Mouse (Mus musculus): Measurements from ENCODE around the gene Lalba.
"Not testable (repeated sequence)": the region's sequence is repeated elsewhere in the genome, so short reads cannot be mapped to it uniquely, and the experiment has no call there.

The Lalba gene

GRCm38 (mm10) chr15:98482701-98483100 lies at the start of gene Lalba:
Lalba (minus strand) TSS chr15:98482721.
- DNase-seq (ENCODE audit: extremely low read depth, insufficient read length, low spot score): no peak

GRCm38 (mm10) chr15:98532281-98532680 lies 49.8 kb upstream of the Lalba start:
- peak; percentile 73 for DNase-seq (ENCODE audit: extremely low read depth, insufficient read length, low spot score)

- DNase-seq (ENCODE audit: extremely low read depth, insufficient read length, low spot score): peak; percentile 60
These were observed 45.6 kb upstream of the Lalba start for GRCm38 (mm10) chr15:98528066-98528563.

DNA sequence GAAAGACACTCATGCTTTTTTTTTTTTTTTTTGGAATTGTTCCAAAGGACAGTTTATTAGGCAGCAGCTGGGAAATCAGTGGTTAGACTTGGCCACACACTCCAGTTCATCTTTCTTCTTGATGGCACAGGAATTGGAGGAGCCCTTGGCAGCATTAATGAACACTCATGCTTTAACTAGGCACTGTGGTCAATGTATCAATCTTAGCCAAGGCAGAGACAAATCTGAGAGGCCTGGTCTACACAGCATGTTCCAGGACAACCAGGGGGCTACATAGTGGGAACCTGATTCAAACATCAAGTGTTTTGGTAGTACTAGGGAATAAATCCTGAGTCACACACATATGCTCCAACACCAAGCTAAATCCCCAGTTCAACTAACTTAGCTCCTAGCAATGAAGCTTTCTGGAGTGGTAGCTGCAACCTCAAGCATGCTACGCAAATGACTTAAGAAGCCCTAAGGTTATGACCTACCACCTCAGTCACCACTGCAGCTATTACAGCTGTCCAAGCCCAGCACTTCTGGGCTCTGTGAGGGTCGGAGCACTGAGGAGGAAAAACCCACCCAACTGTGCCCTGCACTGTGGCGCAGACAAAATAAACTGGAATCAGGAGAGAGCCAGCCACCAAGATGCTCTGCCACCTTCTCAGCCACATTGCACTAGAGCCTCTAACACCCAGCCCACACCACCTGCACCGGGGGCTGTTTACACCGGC lies 44.7 kb upstream of the Lalba start:
- DNase-seq (ENCODE audit: extremely low read depth, insufficient read length, low spot score): peak; percentile 71

- DNase-seq (ENCODE audit: extremely low read depth, insufficient read length, low spot score): no peak
These were observed 43.5 kb upstream of the Lalba start for GRCm38 (mm10) chr15:98526057-98526456.

- DNase-seq (ENCODE audit: extremely low read depth, insufficient read length, low spot score): peak; percentile 54
These were observed 38.7 kb upstream of the Lalba start for GRCm38 (mm10) chr15:98521245-98521644.

DNA sequence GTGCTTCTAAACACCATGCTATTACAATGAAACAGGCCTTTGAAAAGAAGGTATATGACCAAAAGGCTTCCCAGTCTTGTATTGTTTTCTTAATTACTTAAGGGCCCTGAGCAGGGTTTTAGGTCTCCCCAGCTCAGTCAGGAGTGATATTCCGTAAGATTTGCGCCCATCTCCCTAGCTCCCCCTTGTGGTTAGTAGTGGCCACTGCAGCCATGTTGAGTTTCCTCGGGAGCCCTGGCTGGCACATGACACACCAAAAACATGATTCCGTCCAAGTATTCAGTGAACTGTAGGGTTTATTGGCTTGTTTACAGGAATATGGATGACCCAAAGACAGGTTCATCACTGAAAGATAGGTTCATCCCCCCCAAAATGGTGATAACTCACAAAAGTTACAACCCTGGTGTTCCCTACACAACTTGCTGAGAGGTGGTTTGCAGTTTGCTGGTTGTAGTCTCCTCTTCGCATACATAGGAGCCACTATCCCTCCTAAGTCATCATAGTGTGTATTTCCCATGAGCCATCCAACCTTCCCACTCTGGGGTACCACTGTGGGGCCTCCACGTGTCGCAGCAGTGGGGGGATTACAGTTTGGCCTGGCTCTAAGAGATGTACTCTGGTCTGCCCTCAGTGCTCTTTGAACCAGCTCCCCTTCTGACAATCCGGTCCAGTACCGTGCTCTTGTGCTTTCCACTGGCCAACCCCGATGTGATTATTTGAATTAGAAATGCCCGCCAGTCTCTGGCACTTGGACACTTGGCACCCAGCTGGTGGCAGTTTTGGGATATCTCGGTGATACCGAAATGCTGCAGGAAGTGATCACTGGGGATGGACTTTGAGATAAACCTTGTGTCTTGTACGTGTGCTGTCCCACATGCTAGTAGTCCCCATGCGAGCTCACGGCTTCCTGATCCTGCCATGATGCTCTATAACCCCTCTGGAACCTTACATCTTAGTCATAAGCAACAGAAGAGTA lies 35.1 kb upstream of the Lalba start:
- no peak for DNase-seq (ENCODE audit: extremely low read depth, insufficient read length, low spot score)

DNA sequence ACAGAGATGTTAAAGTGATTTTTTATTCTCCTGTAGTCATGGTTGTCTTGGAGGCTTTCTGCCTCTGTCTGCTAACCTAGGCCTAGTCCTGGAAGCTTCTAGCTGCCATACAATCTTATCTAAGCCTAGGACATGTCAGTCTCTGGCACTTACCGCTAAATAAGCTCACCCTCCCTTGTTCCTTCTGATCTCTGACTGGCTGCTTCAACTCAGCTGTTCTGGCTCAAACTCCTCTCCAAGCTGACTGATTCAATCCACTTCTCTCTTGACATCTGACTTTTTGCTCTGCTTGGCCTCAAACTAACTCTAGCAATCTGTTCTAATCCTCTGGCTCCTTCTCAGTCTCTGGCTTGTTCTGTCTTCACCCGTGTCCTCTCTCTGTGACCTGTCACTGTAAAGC lies 32.3 kb upstream of the Lalba start:
- DNase-seq (ENCODE audit: extremely low read depth, insufficient read length, low spot score): not testable (repeated sequence)

DNA sequence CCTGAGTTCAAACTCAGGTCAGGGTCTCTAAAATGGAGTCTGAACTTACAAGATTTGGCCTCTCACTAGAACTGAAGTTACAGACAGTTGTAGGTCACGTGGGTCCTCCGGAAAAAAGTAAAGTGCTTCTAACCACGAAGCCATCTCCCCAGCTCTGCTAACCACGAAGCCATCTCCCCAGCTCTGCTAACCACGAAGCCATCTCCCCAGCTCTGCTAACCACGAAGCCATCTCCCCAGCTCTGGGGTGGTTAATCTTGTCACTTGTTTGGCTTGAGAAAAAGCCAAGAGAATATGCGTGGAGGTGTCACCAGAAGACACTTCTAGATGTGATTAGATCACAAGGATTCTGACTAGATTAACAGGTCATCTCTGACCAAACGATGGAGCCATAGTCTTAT lies 31.6 kb upstream of the Lalba start:
- no peak for DNase-seq (ENCODE audit: extremely low read depth, insufficient read length, low spot score)

- not testable (repeated sequence) for DNase-seq (ENCODE audit: extremely low read depth, insufficient read length, low spot score)
These were observed 31.2 kb upstream of the Lalba start for GRCm38 (mm10) chr15:98513676-98514075.

DNA sequence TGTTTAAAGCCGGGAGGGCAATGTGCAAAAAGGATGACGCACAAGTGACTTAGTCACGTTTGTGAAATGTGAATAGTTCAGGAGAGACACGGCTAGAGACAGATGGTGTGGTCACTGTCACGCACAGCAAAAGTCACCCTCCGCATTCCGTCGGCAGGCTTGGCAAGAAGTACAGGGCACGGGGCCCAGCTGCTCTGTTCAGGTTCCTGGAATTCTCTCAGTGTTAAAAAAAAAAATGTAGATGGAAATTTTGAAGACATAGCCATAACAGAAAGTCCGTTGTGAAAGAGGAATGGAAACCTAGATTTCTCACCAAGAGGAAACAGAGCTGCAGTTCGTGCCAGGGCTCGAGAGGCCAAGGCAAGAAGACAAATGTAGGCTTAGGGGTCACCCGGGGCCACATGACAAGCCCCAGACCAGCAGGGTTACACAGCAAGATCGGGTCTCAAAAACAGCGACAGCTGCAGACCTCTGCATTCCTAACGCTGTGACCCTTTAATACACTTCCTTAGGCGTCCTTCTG lies 30.3 kb upstream of the Lalba start:
- DNase-seq (ENCODE audit: extremely low read depth, insufficient read length, low spot score): peak; percentile 81

GRCm38 (mm10) chr15:98512232-98512631 lies 29.7 kb upstream of the Lalba start:
- DNase-seq (ENCODE audit: extremely low read depth, insufficient read length, low spot score): no peak

DNA sequence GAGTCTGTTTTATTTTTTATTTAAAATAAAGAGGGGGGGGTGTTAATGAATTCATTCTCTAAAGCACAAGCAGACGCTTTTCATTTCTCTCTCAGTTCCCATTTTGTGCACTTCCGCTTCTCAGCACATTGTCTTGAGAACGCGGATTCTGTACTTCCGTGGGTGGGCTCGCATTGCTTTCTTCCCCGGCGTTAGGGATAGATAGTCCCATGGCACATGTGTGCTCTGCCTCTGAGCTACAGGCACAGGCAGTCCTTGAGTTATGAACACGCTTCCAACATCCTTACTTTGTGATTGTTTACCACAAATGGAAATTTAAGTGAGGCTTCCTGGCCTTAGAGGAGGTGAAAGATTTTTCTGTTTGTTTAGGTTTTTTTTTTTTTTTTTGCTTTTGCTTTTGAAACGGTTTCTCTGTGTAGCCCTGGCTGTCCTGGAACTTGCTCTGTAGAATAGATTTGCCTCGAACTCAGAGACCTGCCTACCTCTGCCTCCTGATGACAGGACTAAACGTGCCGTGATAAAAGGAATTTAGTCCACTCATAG lies 28.9 kb upstream of the Lalba start:
- DNase-seq (ENCODE audit: extremely low read depth, insufficient read length, low spot score): no peak

DNA sequence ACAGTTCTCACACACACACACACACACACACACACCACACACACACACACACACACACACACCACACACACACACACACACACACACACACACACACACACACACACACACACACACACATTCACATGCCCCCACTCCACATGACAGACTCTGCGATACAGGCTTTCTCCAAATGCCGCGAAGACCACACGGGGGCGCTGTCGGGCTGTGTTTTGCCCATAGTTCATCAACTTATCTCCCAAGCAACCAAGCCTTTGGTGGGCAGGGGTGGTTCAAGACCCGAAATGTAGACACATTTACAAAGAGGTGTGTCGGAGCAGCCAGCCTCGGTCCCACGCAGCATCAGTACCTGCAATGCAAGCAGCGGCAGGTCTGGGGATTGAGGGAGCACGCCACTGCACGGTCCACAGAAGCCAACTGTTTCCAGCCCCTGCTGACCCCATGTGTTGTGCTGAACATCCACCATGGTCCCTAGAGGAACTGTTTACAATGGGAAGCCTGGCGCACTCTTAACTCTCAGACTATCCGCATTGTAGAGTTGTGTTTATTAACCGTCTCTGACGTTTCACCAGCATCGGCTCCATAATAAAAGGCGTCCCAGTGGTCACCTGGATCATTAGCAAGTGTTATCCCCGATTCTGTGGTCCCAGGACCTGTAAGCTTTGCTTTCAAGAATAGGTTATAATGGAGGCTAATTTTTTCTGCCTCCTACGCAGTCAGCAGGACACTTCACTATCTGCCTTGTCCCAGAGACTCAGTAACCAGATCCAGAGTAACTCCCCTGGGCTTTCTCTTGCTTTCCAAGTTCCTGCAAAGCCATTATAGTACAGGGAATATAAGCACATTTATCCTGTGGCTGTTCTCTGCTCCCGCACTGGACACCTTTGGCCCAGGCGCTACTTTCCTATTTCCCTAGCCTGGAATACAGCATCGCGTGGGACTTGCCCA lies 28.2 kb upstream of the Lalba start:
- peak; percentile 58 for DNase-seq (ENCODE audit: extremely low read depth, insufficient read length, low spot score)

DNA sequence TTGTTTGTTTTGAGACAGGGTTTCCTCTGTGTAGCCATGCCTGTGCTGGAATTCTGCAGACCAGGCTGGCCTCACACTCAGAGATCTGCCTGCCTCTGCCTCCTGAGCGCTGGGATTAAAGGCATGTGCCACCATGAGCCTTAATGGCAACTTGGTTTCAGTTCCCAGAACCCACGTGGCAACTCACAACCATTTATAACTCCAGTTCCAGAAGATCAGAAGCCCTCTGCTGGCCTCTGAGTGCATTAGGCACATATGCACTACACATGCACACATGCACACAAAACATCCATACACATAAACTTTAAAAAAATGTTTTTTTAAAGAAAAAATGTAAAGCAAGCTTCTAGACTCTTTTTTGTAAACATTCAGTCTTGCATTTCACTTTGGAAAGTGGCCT lies 26.9 kb upstream of the Lalba start:
- DNase-seq (ENCODE audit: extremely low read depth, insufficient read length, low spot score): no peak

DNA sequence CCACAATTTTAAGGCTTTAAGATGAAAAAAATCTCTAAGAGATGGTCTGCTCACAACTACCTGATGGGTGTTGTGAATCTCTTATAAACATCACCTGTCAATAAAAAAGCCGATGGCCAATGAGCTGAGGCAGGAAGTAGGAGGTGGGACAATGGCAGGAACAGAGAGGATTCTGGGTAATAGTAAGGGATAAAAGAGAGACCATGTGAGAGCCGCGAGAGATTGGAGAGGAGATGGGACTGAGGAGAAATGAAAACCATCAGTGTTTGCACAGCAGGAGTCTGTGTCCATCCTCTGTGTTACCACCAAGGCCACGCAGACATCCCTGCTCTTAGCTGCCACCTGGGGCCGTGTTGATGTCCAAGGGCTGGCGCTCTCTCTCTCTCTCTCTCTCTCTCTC lies 24.8 kb upstream of the Lalba start:
- no peak for DNase-seq (ENCODE audit: extremely low read depth, insufficient read length, low spot score)

- no peak for DNase-seq (ENCODE audit: extremely low read depth, insufficient read length, low spot score)
These were observed 23.9 kb upstream of the Lalba start for GRCm38 (mm10) chr15:98506253-98506957.

DNA sequence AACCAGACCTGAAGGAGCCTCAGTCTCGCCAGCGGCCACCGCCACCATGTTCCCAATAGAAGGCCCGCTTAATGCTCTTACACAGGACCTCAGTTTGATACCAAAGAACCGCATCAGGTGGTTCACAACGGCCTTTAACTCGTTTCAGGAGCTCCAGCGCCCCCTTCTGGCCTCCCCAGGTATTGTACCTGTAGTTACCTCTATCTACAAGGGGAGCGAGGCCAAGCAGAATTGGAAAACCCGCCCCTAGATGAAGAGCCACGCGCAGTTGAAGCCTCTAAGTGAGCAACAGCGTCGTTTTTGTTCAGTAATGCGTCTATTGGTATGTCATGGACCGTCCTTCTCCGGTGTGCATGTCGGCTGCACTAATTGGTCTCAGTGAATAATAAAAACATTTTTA lies 22.0 kb upstream of the Lalba start:
- peak; percentile 30 for DNase-seq (ENCODE audit: extremely low read depth, insufficient read length, low spot score)

- DNase-seq (ENCODE audit: extremely low read depth, insufficient read length, low spot score): no peak
These were observed 20.8 kb upstream of the Lalba start for GRCm38 (mm10) chr15:98503317-98503716.
